Mouse (Mus musculus): ENCODE results near the gene Cds2. TPM values are rescaled to one million over a fixed set of nuclear protein-coding genes. Genes with fewer than 3 reads are reported as not detected.

Gene Cds2
- polyA plus RNA-seq, 1 experiment from 2014 or later, result 33.5 TPM

GRCm38 (mm10) chr2:132337202-132337601 lies 74.3 kb downstream of the Cds2 start:
- Histone ChIP-seq H3K4me3 (no peak overlapping the region), H3K27ac (replicated peaks) (no peak overlapping the region), H3K4me2 (replicated peaks) (no peak overlapping the region), H3K9me3 (no peaks in the 10 kb centered on the region), H3K9ac (replicated peaks) (no peak overlapping the region), H3K4me1 (peaks cover 3% of the 10 kb centered on the region; the same call in 1 of the 2 replicates), H3K27me3 (no peaks in the 10 kb centered on the region), H3K36me3 (no peaks in the 10 kb centered on the region)
- no peak for ATAC-seq (ENCODE audit: low FRiP score, low read depth)
- WGBS, result 71% methylated on average over 2 of the region's 2 CpGs

- H3K4me2 ChIP-seq (replicated peaks), result no peak overlapping the region
- no peaks in the 10 kb centered on the region for H3K9me3 ChIP-seq
- no peak overlapping the region for H3K9ac ChIP-seq (replicated peaks)
- no peaks in the 10 kb centered on the region for H3K27me3 ChIP-seq
- H3K36me3 ChIP-seq, result no peaks in the 10 kb centered on the region
- no peak overlapping the region for H3K4me3 ChIP-seq
- 87% methylated on average over 2 of the region's 2 CpGs for WGBS
- H3K4me1 ChIP-seq, result peaks cover 3% of the 10 kb centered on the region; the same call in 1 of the 2 replicates
- ATAC-seq (ENCODE audit: low FRiP score, low read depth), result no peak
- no peak overlapping the region for H3K27ac ChIP-seq (replicated peaks)
These were observed 77.4 kb downstream of the Cds2 start for GRCm38 (mm10) chr2:132340350-132340749.

GRCm38 (mm10) chr2:132341293-132341692 lies 78.3 kb downstream of the Cds2 start:
- Histone ChIP-seq H3K4me3 (no peak overlapping the region), H3K36me3 (no peaks in the 10 kb centered on the region), H3K27ac (replicated peaks) (no peak overlapping the region), H3K4me1 (peaks cover 3% of the 10 kb centered on the region; the same call in 1 of the 2 replicates), H3K9me3 (no peaks in the 10 kb centered on the region), H3K9ac (replicated peaks) (no peak overlapping the region), H3K27me3 (no peaks in the 10 kb centered on the region), H3K4me2 (replicated peaks) (no peak overlapping the region)
- ATAC-seq (ENCODE audit: low FRiP score, low read depth), result no peak
- WGBS, result 92% methylated on average over 3 of the region's 3 CpGs

- Histone ChIP-seq H3K9me3 (no peaks in the 10 kb centered on the region), H3K27ac (replicated peaks) (no peak overlapping the region), H3K4me1 (no peaks in the 10 kb centered on the region), H3K36me3 (no peaks in the 10 kb centered on the region), H3K4me3 (no peak overlapping the region), H3K27me3 (no peaks in the 10 kb centered on the region), H3K9ac (replicated peaks) (no peak overlapping the region), H3K4me2 (replicated peaks) (no peak overlapping the region)
- no peak for ATAC-seq (ENCODE audit: low FRiP score, low read depth)
- WGBS, result 90% methylated on average over 11 of the region's 11 CpGs
These were observed 80.9 kb downstream of the Cds2 start for GRCm38 (mm10) chr2:132343846-132344245.

Other genes starting within 250 kb of the Cds2 start
- 35.2 and 36.6 TPM in 2 replicates for gene Rassf2, start 232.9 kb upstream of the Cds2 start, polyA plus RNA-seq (2016; fragmentation: Nextera tagmentation; extraction: Ambion mirVana)
- gene Slc23a2, start 118.0 kb upstream of the Cds2 start, polyA plus RNA-seq (2016; fragmentation: Nextera tagmentation; extraction: Ambion mirVana), result 17.5 and 18.5 TPM in 2 replicates
- 54.7 and 57.2 TPM in 2 replicates for gene Tmem230, start 15.3 kb upstream of the Cds2 start, polyA plus RNA-seq (2016; fragmentation: Nextera tagmentation; extraction: Ambion mirVana)
- 261 and 265 TPM in 2 replicates for gene Pcna, start 9.8 kb upstream of the Cds2 start, polyA plus RNA-seq (2016; fragmentation: Nextera tagmentation; extraction: Ambion mirVana)
- 1.5 and 2.0 TPM in 2 replicates for gene Prokr2, start 122.3 kb downstream of the Cds2 start, polyA plus RNA-seq (2016; fragmentation: Nextera tagmentation; extraction: Ambion mirVana)

Data from midbrain, embryonic 12.5 days (tissue).